Mouse (Mus musculus): Measurements from ENCODE around the gene Camk2g. TPM values are rescaled to one million over a fixed set of nuclear protein-coding genes. Genes with fewer than 3 reads are reported as not detected.

Gene Camk2g
- total RNA-seq, 1 experiment from 2014 or later: 46.7 TPM

DNA sequence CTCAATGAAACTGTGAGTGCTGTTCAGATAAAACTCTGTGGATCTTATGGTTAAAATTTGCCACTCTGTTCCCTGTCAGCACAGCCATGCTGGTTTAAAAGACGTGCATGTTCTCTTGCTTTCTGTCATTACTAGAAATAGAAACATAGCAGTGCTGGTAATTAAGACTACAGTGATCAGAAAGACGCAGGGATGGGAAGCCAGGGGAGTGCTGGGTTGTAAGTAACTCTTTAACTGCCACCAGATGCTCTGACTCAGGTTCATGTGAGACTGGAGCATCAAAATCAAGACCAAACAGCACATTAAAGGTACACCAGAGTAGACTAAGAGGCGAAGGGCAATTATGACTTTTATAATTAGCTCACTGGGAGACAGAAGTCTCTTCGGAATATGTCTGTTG is 45.5 kb downstream of the Camk2g start:
- no peak for ATAC-seq (replicated peaks; ENCODE audit: low read depth, poor library complexity, severe bottlenecking)

DNA sequence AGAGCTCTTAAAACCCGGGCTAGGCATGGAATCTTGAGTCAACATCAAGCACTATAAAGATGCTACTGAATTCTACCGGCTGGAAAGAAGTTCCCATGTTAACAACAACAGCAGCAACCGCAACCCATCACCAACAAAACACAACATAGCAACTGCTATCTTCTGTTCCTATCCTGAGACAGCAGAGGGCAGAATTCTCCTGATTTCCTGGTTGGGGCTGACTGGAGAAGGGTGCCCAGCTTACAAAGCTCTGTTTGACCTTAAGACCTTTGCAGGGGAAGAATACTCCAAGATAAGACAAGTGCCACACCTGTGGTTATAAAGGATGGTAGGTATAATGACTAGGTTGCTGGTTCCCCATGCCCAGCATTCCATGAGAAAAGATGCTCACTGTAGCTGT is 47.0 kb downstream of the Camk2g start:
- no peak for ATAC-seq (replicated peaks; ENCODE audit: low read depth, poor library complexity, severe bottlenecking)

DNA sequence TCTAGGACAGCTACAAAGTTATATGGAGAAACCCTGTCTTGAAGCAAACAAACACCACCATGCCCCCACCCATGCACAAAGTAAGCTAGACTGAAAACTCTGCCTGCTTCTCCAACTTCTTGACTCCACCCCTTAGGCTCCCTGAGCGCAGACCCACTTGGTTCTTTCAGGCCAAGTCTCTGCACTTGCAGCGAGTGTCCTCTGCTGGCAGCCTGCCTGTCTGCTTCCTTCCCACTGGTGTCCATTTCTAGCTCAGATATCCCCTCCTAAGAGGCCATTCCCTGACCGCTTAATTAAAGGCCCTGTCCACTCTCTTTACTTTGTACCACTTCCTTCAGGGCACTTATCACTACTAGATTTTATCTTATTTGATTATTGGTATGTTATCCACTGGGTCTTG is 50.3 kb downstream of the Camk2g start:
- no peak for ATAC-seq (replicated peaks; ENCODE audit: low read depth, poor library complexity, severe bottlenecking)

GRCm38 (mm10) chr14:20741301-20741700 is 52.6 kb downstream of the Camk2g start:
- no peak for ATAC-seq (replicated peaks; ENCODE audit: low read depth, poor library complexity, severe bottlenecking)

- no peak for ATAC-seq (replicated peaks; ENCODE audit: low read depth, poor library complexity, severe bottlenecking)
Measured at GRCm38 (mm10) chr14:20738511-20738910, 55.4 kb downstream of the Camk2g start.

- ATAC-seq (replicated peaks; ENCODE audit: low read depth, poor library complexity, severe bottlenecking): peak; percentile 53
Measured at GRCm38 (mm10) chr14:20737306-20737705, 56.6 kb downstream of the Camk2g start.

- ATAC-seq (replicated peaks; ENCODE audit: low read depth, poor library complexity, severe bottlenecking): no peak
Measured at GRCm38 (mm10) chr14:20735892-20736390, 57.9 kb downstream of the Camk2g start.

DNA sequence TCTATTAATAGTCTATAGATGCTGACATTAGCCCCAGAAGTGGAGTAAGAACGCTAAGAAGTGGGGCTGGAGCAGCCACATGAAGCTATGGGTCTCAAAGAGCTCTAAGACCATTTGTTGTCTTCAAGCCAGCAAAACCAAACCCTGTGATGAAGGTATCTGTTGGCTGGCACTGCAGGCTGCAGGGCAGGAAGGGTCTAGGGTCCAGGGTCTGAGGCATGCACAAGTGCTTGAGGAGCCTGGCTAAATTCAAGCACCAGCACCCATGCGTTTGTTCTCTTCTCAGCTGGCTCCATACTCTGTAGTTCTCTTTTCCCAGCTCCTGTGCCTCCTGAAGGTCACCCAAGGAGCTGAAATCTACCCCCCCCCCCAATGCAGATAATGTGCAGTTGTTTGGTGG is 58.8 kb downstream of the Camk2g start:
- no peak for ATAC-seq (replicated peaks; ENCODE audit: low read depth, poor library complexity, severe bottlenecking)

DNA sequence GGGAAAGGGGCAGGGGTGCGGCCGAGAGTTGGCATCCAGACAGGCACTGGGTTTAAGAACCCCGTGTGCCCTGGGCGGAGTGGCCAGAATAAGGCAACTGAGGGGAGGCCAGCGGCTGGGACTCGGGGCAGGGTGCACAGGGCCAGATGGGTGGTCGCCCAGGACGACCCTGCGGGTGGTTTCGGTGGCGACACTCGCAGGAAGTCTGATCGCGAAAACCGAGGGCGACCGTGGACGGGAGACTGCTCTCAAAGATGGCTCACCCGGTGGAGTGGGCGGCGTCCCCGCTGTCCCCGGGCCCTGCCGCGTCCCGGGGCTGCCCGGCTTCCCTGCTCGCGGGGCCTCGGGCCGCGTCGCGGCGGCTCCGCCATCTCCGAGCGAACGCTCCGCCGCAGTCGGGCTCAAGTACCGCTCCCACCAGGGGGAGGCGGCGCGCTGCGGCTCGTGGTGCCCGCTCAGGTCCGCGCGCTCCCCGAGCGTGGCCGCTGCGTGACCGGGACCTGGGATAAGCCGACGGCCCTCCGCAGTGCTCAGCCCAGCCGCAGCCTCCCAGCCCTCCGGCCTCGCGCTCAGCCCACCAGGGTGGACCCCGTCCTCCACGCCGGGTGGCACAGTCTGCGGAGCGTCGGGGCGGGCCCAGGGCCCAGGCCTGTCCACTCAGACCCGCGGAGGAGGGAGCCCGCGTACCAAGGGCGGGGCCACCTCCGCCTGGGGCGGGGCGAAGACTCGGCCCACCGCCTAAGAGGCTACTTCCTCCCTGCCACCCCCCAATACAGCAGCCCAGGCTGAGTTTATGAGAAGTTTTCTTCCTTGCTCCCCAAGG is 59.7 kb downstream of the Camk2g start, which contains the start of gene Ndst2:
Ndst2 (minus strand) TSS at position 611 of the 823 bp plus-strand sequence.
- ATAC-seq (replicated peaks; ENCODE audit: low read depth, poor library complexity, severe bottlenecking): peak; percentile 88

- peak; percentile 24 for ATAC-seq (replicated peaks; ENCODE audit: low read depth, poor library complexity, severe bottlenecking)
Measured at GRCm38 (mm10) chr14:20733041-20733951, 60.6 kb downstream of the Camk2g start.

DNA sequence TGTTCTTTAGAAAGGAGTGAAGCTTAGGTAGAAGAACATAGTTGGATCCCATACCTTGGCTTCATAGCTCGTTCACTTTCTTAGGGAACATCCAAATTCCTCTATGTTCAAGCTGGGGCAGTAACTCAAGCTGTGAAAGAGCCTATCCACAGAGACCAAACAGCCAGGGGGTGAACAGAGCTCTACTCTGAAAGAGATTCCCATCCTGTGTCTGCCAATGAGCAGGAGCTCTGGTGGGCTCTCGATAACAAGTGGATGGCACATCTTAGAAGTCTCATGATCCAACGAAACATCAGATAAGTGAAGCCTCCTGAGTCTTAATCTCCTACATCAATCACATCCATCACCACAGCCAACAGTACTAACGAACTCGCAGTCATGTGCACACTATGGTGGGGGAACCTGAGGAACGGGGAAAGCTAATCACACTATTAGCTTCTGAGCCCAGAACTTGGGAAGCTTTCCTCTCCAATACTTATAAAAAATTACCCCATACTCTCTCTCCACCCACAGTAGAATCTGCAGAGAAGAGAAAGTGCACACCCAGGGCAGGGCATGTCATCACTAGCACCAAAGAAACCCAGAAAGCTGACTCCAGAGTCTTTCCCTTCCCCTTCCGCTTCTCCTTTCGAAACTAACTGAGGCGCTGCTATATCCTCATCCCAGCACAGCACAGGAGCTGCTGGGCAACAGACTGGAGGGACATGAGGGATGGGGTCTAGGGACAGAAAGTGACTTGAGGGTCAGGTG is 62.9 kb downstream of the Camk2g start:
- ATAC-seq (replicated peaks; ENCODE audit: low read depth, poor library complexity, severe bottlenecking): no peak

GRCm38 (mm10) chr14:20729871-20730270 is 64.0 kb downstream of the Camk2g start:
- ATAC-seq (replicated peaks; ENCODE audit: low read depth, poor library complexity, severe bottlenecking): no peak

DNA sequence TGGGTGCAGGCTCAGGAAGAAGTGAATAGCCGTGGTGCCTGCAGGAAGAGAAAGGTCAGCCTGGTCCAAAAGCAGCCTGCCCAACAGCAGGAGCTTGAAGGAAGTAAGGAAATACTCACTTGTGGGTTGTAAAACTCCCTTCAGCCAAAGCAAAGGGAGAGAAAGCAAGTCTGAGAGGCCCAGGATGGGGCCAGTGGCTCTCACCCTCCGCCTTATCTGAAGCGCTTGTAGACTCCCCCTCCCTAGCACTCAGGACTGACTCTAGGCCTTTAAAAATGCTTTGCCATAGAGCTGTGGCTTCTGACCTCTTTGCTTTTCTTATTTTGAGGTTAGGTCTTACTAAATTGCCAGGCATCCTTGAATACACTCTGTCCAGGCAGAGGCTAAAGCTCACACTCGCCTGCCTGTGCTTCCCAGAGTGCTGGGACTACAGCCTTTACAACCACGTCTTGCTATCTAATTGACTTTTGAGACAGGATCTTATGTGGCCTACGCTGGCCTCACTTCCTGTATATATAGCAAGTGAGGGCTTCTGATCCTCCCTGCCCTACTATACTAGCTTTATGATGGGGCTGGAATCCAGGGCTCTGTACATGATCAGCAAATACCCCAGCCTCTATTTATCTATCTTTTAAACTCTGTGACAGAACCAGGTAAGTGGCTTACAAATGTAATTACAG is 68.1 kb downstream of the Camk2g start:
- ATAC-seq (replicated peaks; ENCODE audit: low read depth, poor library complexity, severe bottlenecking): no peak

DNA sequence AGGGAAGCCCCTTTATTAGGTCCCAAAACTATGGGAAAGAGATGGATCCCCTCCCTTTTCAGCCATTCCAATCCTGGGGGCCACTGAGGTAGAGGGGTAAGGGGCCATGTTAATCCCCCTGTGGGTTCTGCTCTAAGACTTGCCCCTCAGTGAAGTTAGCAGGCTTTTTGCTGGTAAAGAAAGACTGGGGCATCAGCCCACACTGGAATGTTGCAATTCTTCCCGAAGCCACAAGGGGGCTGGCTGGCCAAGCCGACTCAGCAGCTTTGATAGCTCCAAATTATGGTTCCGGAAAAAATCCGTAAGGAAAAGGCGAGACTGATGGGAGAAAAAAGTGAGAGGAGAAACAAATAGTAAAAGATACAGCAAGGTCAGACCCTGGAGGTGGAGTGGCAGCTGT is 69.8 kb downstream of the Camk2g start:
- peak; percentile 61; the same call in 1 of the 2 replicates for ATAC-seq (replicated peaks; ENCODE audit: low read depth, poor library complexity, severe bottlenecking)

- ATAC-seq (replicated peaks; ENCODE audit: low read depth, poor library complexity, severe bottlenecking): no peak
Measured at GRCm38 (mm10) chr14:20723006-20723405, 70.9 kb downstream of the Camk2g start.

DNA sequence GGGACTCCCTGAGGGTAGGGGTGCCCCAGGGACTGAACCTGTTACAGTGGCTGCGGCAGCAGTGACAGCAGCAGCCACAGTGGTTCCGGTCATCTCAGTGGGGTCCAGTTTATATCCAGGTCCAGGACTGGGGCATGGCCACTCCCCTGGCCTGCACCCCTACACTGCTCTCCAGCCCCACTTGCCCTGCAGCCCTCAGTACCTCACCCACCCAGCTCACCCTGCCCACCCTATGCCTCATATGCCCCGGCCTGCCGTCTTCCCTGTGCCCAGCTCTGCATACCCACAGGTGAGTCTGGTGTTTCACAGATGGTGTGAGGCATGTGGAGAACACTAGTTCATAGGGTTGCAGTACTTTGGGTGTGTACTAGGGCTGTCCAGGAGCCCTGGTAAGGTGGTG is 72.5 kb downstream of the Camk2g start:
- ATAC-seq (replicated peaks; ENCODE audit: low read depth, poor library complexity, severe bottlenecking): no peak

DNA sequence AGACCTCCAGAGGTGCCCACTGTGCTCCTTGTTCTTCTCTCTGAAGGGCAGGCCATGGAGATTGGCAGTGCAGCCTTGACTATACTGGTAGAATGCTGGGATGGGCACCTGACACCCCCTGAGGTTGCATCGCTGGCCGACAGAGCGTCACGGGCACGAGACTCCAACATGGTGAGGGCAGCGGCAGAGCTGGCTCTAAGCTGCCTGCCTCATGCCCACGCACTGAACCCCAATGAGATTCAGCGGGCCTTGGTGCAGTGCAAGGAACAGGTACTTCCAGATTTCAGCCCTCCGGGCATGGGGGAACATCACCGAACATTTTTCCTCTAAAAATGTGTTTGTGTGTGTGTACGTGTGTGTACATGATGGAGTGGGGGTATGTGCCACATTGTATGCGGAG is 74.1 kb downstream of the Camk2g start:
- no peak for ATAC-seq (replicated peaks; ENCODE audit: low read depth, poor library complexity, severe bottlenecking)

DNA sequence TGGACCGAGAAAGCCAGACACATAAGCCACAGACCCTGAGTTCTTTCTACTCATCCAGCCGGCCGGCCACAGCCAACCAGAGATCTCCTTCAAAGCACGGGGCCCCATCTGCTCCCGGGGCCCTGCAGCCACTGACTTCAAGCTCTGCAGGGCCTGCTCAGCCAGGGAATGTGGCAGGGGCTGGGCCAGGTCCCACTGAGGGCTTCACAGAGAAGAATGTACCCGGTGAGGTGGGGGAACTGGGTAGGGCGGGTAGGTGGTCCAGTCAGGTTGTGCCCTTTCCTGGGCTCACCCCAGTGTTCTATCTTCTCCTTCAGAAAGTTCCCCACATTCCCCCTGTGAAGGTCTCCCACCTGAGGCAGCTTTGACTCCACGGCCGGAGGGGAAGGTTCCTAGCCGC is 75.4 kb downstream of the Camk2g start:
- ATAC-seq (replicated peaks; ENCODE audit: low read depth, poor library complexity, severe bottlenecking): no peak

GRCm38 (mm10) chr14:20713832-20714231 is 80.1 kb downstream of the Camk2g start:
- ATAC-seq (replicated peaks; ENCODE audit: low read depth, poor library complexity, severe bottlenecking): no peak

- ATAC-seq (replicated peaks; ENCODE audit: low read depth, poor library complexity, severe bottlenecking): peak; percentile 29; the same call in 1 of the 2 replicates
Measured at GRCm38 (mm10) chr14:20708239-20708638, 85.6 kb downstream of the Camk2g start.

Data from common myeloid progenitor, adult 5-6 weeks (primary cell).